Mouse (Mus musculus): Measurements from ENCODE around the gene Noxred1. TPM values are rescaled to one million over a fixed set of nuclear protein-coding genes. Genes with fewer than 3 reads are reported as not detected.

The Noxred1 gene
- polyA plus RNA-seq, 1 experiment = 0.28 TPM

- WGBS = under 1% methylated on average over 31 of the region's 31 CpGs
- H3K27ac ChIP-seq (ENCODE audit: insufficient read depth, low read depth, low read length) = peak within 1 kb of the TSS; percentile 88
- H3K4me3 ChIP-seq (ENCODE audit: low read depth, low read length) = peak within 1 kb of the TSS; percentile 76
- peak; percentile 92 for TF ChIP-seq POLR2A (IDR thresholded peaks at IDR 0.05; ENCODE audit: low read depth, low read length)
- no peak; the same call in 1 of the 2 replicates for TF ChIP-seq CTCF (IDR thresholded peaks at IDR 0.05; ENCODE audit: extremely low read depth, insufficient read length, insufficient replicate concordance, low read depth, low read length)
- peaks cover 36% of the 10 kb centered on the region for H3K36me3 ChIP-seq (ENCODE audit: control insufficient read depth, insufficient read depth, low read length)
- H3K27me3 ChIP-seq (ENCODE audit: control insufficient read depth, insufficient read depth, low read length) = no peaks in the 10 kb centered on the region
- no peaks in the 10 kb centered on the region; the same call in 1 of the 2 replicates for H3K4me1 ChIP-seq (ENCODE audit: control insufficient read depth, insufficient read depth, insufficient read length, low read length)
These were observed 27.7 kb upstream of the Noxred1 start, which contains the start of the genes Vipas39 and Ahsa1 for GRCm38 (mm10) chr12:87266108-87266826. Vipas39 (minus strand) TSS chr12:87266256. Ahsa1 (plus strand) TSS chr12:87266479.

GRCm38 (mm10) chr12:87265444-87265843 is 26.9 kb upstream of the Noxred1 start:
- no peaks in the 10 kb centered on the region for H3K27me3 ChIP-seq (ENCODE audit: control insufficient read depth, insufficient read depth, low read length)
- H3K27ac ChIP-seq (ENCODE audit: insufficient read depth, low read depth, low read length) = peak overlapping the region; percentile 66; the same call in 1 of the 2 replicates
- 8% methylated on average over 11 of the region's 11 CpGs for WGBS
- TF ChIP-seq CTCF (IDR thresholded peaks at IDR 0.05; ENCODE audit: extremely low read depth, insufficient read length, insufficient replicate concordance, low read depth, low read length) = no peak
- TF ChIP-seq POLR2A (IDR thresholded peaks at IDR 0.05; ENCODE audit: low read depth, low read length) = no peak
- peaks cover 33% of the 10 kb centered on the region for H3K36me3 ChIP-seq (ENCODE audit: control insufficient read depth, insufficient read depth, low read length)
- no peaks in the 10 kb centered on the region; the same call in 1 of the 2 replicates for H3K4me1 ChIP-seq (ENCODE audit: control insufficient read depth, insufficient read depth, insufficient read length, low read length)
- H3K4me3 ChIP-seq (ENCODE audit: low read depth, low read length) = peak overlapping the region; percentile 76

GRCm38 (mm10) chr12:87260562-87260961 is 22.0 kb upstream of the Noxred1 start:
- WGBS = 92% methylated on average over 8 of the region's 8 CpGs
- H3K36me3 ChIP-seq (ENCODE audit: control insufficient read depth, insufficient read depth, low read length) = peaks cover 47% of the 10 kb centered on the region

GRCm38 (mm10) chr12:87256629-87257028 is 18.1 kb upstream of the Noxred1 start:
- 95% methylated on average over 5 of the region's 5 CpGs for WGBS
- H3K27me3 ChIP-seq (ENCODE audit: control insufficient read depth, insufficient read depth, low read length) = no peaks in the 10 kb centered on the region
- H3K4me1 ChIP-seq (ENCODE audit: control insufficient read depth, insufficient read depth, insufficient read length, low read length) = no peaks in the 10 kb centered on the region
- no peak overlapping the region for H3K27ac ChIP-seq (ENCODE audit: insufficient read depth, low read depth, low read length)
- H3K36me3 ChIP-seq (ENCODE audit: control insufficient read depth, insufficient read depth, low read length) = peaks cover 66% of the 10 kb centered on the region
- no peak overlapping the region for H3K4me3 ChIP-seq (ENCODE audit: low read depth, low read length)
- TF ChIP-seq CTCF (IDR thresholded peaks at IDR 0.05; ENCODE audit: extremely low read depth, insufficient read length, insufficient replicate concordance, low read depth, low read length) (no peak), POLR2A (IDR thresholded peaks at IDR 0.05; ENCODE audit: low read depth, low read length) (no peak)

More at GRCm38 (mm10) chr12:87260562-87260961, 22.0 kb upstream of the Noxred1 start:
- Histone ChIP-seq H3K27ac (ENCODE audit: insufficient read depth, low read depth, low read length) (no peak overlapping the region), H3K27me3 (ENCODE audit: control insufficient read depth, insufficient read depth, low read length) (no peaks in the 10 kb centered on the region), H3K4me3 (ENCODE audit: low read depth, low read length) (no peak overlapping the region), H3K4me1 (ENCODE audit: control insufficient read depth, insufficient read depth, insufficient read length, low read length) (no peaks in the 10 kb centered on the region)
- TF ChIP-seq CTCF (IDR thresholded peaks at IDR 0.05; ENCODE audit: extremely low read depth, insufficient read length, insufficient replicate concordance, low read depth, low read length) = no peak
- TF ChIP-seq POLR2A (IDR thresholded peaks at IDR 0.05; ENCODE audit: low read depth, low read length) = no peak

GRCm38 (mm10) chr12:87253878-87254277 is 15.3 kb upstream of the Noxred1 start:
- TF ChIP-seq POLR2A (IDR thresholded peaks at IDR 0.05; ENCODE audit: low read depth, low read length) (no peak), CTCF (IDR thresholded peaks at IDR 0.05; ENCODE audit: extremely low read depth, insufficient read length, insufficient replicate concordance, low read depth, low read length) (no peak)
- no peaks in the 10 kb centered on the region for H3K27me3 ChIP-seq (ENCODE audit: control insufficient read depth, insufficient read depth, low read length)
- no peak overlapping the region for H3K4me3 ChIP-seq (ENCODE audit: low read depth, low read length)
- peaks cover 74% of the 10 kb centered on the region for H3K36me3 ChIP-seq (ENCODE audit: control insufficient read depth, insufficient read depth, low read length)
- WGBS = 95% methylated on average over 6 of the region's 6 CpGs
- no peak overlapping the region for H3K27ac ChIP-seq (ENCODE audit: insufficient read depth, low read depth, low read length)
- H3K4me1 ChIP-seq (ENCODE audit: control insufficient read depth, insufficient read depth, insufficient read length, low read length) = no peaks in the 10 kb centered on the region

GRCm38 (mm10) chr12:87250161-87250560 is 11.6 kb upstream of the Noxred1 start:
- H3K27ac ChIP-seq (ENCODE audit: insufficient read depth, low read depth, low read length) = no peak overlapping the region
- H3K4me3 ChIP-seq (ENCODE audit: low read depth, low read length) = no peak overlapping the region
- TF ChIP-seq POLR2A (IDR thresholded peaks at IDR 0.05; ENCODE audit: low read depth, low read length) = no peak
- no peak for TF ChIP-seq CTCF (IDR thresholded peaks at IDR 0.05; ENCODE audit: extremely low read depth, insufficient read length, insufficient replicate concordance, low read depth, low read length)
- no peaks in the 10 kb centered on the region for H3K4me1 ChIP-seq (ENCODE audit: control insufficient read depth, insufficient read depth, insufficient read length, low read length)
- WGBS = 79% methylated on average over 6 of the region's 6 CpGs
- H3K27me3 ChIP-seq (ENCODE audit: control insufficient read depth, insufficient read depth, low read length) = no peaks in the 10 kb centered on the region
- peaks cover 75% of the 10 kb centered on the region for H3K36me3 ChIP-seq (ENCODE audit: control insufficient read depth, insufficient read depth, low read length)

- no peak for TF ChIP-seq POLR2A (IDR thresholded peaks at IDR 0.05; ENCODE audit: low read depth, low read length)
- TF ChIP-seq CTCF (IDR thresholded peaks at IDR 0.05; ENCODE audit: extremely low read depth, insufficient read length, insufficient replicate concordance, low read depth, low read length) = no peak
- 83% methylated on average over 5 of the region's 5 CpGs for WGBS
- H3K27me3 ChIP-seq (ENCODE audit: control insufficient read depth, insufficient read depth, low read length) = no peaks in the 10 kb centered on the region
- no peaks in the 10 kb centered on the region for H3K4me1 ChIP-seq (ENCODE audit: control insufficient read depth, insufficient read depth, insufficient read length, low read length)
- H3K4me3 ChIP-seq (ENCODE audit: low read depth, low read length) = no peak overlapping the region
- H3K27ac ChIP-seq (ENCODE audit: insufficient read depth, low read depth, low read length) = no peak overlapping the region
- H3K36me3 ChIP-seq (ENCODE audit: control insufficient read depth, insufficient read depth, low read length) = peaks cover 32% of the 10 kb centered on the region
These were observed 1.5 kb downstream of the Noxred1 start for GRCm38 (mm10) chr12:87236882-87237483.

Measured in small intestine, adult 2 months (tissue).